Mouse (Mus musculus): ENCODE results near the gene Tmem246. TPM values are rescaled to one million over a fixed set of nuclear protein-coding genes. Genes with fewer than 3 reads are reported as not detected.

Gene Tmem246
- polyA plus RNA-seq, 1 experiment from 2014 or later: 34.1 TPM

DNA sequence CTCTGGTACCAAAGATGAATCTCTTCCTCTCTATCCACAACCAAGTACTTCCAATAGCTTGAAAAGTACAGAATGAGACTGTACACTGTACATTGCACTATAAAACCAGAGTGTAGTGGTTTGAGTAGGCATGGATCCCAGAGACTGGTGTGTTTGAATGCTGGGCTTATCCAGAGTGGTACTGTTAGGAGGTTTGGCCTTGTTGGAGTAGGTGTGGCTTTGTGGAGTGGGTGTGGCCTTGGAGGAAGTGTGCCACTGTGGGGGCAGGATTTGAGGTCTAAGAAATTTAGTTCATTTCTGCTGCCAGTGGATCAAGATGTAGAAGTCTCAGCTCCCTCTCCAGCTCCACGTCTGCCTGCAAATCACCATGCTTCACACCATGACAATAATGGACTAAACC, 7.8 kb upstream of the Tmem246 start:
- no peak overlapping the region for H3K4me3 ChIP-seq
- WGBS: 77% methylated on average over 1 of the region's 1 CpGs

GRCm38 (mm10) chr4:49604616-49605015, 6.9 kb upstream of the Tmem246 start:
- Histone ChIP-seq H3K4me1 (no peaks in the 10 kb centered on the region), H3K9me3 (no peaks in the 10 kb centered on the region), H3K4me2 (replicated peaks) (no peak overlapping the region), H3K36me3 (no peaks in the 10 kb centered on the region), H3K4me3 (no peak overlapping the region), H3K27me3 (no peaks in the 10 kb centered on the region), H3K9ac (no peak overlapping the region), H3K27ac (no peak overlapping the region)
- WGBS: 90% methylated on average over 5 of the region's 5 CpGs
- ATAC-seq (ENCODE audit: low FRiP score, low read depth): no peak

More for the DNA sequence above, 7.8 kb upstream of the Tmem246 start:
- Histone ChIP-seq H3K27ac (no peak overlapping the region), H3K4me2 (replicated peaks) (no peak overlapping the region), H3K36me3 (no peaks in the 10 kb centered on the region), H3K9ac (no peak overlapping the region), H3K27me3 (no peaks in the 10 kb centered on the region), H3K9me3 (no peaks in the 10 kb centered on the region), H3K4me1 (no peaks in the 10 kb centered on the region)
- no peak for ATAC-seq (ENCODE audit: low FRiP score, low read depth)

DNA sequence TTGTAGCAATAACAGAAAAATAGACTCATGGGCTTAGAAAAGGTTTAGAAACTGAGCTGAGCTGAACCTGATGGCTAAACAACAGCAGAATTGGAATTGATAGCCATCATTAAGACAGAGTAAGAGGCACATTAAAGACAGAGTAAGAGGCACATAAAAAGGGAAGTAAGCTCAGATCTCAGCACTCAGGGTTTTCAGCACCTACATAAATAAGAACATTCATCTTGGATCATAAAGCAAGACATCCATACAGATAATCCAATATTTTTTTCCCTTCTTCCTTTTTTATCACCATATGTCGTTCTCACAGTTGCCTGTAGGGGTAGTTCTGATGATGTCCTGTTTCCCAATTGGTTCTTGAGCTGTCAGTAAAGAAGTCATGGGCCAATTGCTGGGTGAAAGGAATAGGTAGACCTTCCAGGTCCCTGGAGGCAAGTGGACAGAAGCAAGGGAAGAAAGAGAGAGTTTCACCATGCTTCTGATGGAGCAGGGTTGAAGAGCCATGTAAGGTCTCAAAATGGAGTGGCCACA, 6.4 kb upstream of the Tmem246 start:
- H3K27me3 ChIP-seq: no peaks in the 10 kb centered on the region
- no peaks in the 10 kb centered on the region for H3K36me3 ChIP-seq
- no peaks in the 10 kb centered on the region for H3K4me1 ChIP-seq
- no peak overlapping the region for H3K4me3 ChIP-seq
- 62% methylated on average over 1 of the region's 1 CpGs for WGBS
- no peak for ATAC-seq (ENCODE audit: low FRiP score, low read depth)
- no peaks in the 10 kb centered on the region for H3K9me3 ChIP-seq
- H3K27ac ChIP-seq: no peak overlapping the region
- H3K9ac ChIP-seq: no peak overlapping the region
- no peak overlapping the region for H3K4me2 ChIP-seq (replicated peaks)

- H3K36me3 ChIP-seq: no peaks in the 10 kb centered on the region
- H3K9me3 ChIP-seq: no peaks in the 10 kb centered on the region
- no peaks in the 10 kb centered on the region for H3K27me3 ChIP-seq
- H3K4me3 ChIP-seq: no peak overlapping the region
- no peak overlapping the region for H3K27ac ChIP-seq
- H3K4me1 ChIP-seq: peaks cover under 1% of the 10 kb centered on the region; the same call in 1 of the 2 replicates
- H3K4me2 ChIP-seq (replicated peaks): no peak overlapping the region
- H3K9ac ChIP-seq: no peak overlapping the region
- no peak for ATAC-seq (ENCODE audit: low FRiP score, low read depth)
- 61% methylated on average over 2 of the region's 2 CpGs for WGBS
Measured at GRCm38 (mm10) chr4:49603161-49603560, 5.5 kb upstream of the Tmem246 start.

GRCm38 (mm10) chr4:49596846-49597182, 862 bp downstream of the Tmem246 start:
- no peaks in the 10 kb centered on the region for H3K9me3 ChIP-seq
- peak overlapping the region; percentile 83 for H3K4me3 ChIP-seq
- peaks cover 7% of the 10 kb centered on the region for H3K4me1 ChIP-seq
- under 1% methylated on average over 20 of the region's 20 CpGs for WGBS
- no peaks in the 10 kb centered on the region for H3K36me3 ChIP-seq
- peak overlapping the region; percentile 93 for H3K4me2 ChIP-seq (replicated peaks)
- no peaks in the 10 kb centered on the region for H3K27me3 ChIP-seq
- H3K27ac ChIP-seq: 0 out of 2 replicates have a peak overlapping the region, but pooled peaks have one; percentile 84
- ATAC-seq (ENCODE audit: low FRiP score, low read depth): no peak
- peak overlapping the region; percentile 88 for H3K9ac ChIP-seq

- peaks cover 12% of the 10 kb centered on the region for H3K4me1 ChIP-seq
- WGBS: 77% methylated on average over 2 of the region's 2 CpGs
- no peak overlapping the region for H3K27ac ChIP-seq
- no peak overlapping the region for H3K4me3 ChIP-seq
- no peak overlapping the region for H3K9ac ChIP-seq
- H3K4me2 ChIP-seq (replicated peaks): no peak overlapping the region
- peaks cover 13% of the 10 kb centered on the region for H3K36me3 ChIP-seq
- no peaks in the 10 kb centered on the region for H3K9me3 ChIP-seq
- ATAC-seq (ENCODE audit: low FRiP score, low read depth): no peak
- no peaks in the 10 kb centered on the region for H3K27me3 ChIP-seq
Measured at GRCm38 (mm10) chr4:49590152-49590551, 7.5 kb downstream of the Tmem246 start.

DNA sequence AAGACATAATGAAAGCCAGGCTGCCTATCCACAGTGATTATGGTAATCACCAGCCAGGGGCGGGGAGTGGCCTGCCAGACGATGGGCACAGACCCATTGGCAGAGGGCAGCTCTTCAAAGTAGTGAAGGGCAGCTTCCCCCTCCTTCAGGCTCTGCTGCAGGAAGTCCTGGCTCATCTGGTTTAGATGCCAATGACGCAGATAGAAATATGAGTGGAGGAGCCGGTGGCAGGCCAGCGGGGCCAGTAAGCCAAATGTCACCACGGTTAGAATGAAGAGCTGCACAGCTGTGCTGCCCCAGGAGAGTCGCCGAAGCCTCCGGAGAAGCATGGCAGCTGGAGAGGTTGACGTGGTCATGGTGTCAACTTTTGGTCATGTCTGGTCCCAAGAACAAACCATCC, 10.9 kb downstream of the Tmem246 start:
- 83% methylated on average over 10 of the region's 10 CpGs for WGBS
- no peak overlapping the region for H3K4me3 ChIP-seq
- no peak overlapping the region for H3K4me2 ChIP-seq (replicated peaks)
- no peak for ATAC-seq (ENCODE audit: low FRiP score, low read depth)
- peaks cover 13% of the 10 kb centered on the region for H3K36me3 ChIP-seq
- no peak overlapping the region for H3K9ac ChIP-seq
- H3K9me3 ChIP-seq: no peaks in the 10 kb centered on the region
- H3K4me1 ChIP-seq: peaks cover 37% of the 10 kb centered on the region
- H3K27ac ChIP-seq: no peak overlapping the region
- H3K27me3 ChIP-seq: no peaks in the 10 kb centered on the region

GRCm38 (mm10) chr4:49585524-49586101, 12.1 kb downstream of the Tmem246 start:
- 63% methylated on average over 7 of the region's 7 CpGs for WGBS
- peak; percentile 66 for ATAC-seq (ENCODE audit: low FRiP score, low read depth)
- peaks cover 13% of the 10 kb centered on the region for H3K36me3 ChIP-seq
- peaks cover 49% of the 10 kb centered on the region for H3K4me1 ChIP-seq
- H3K9ac ChIP-seq: no peak overlapping the region
- no peak overlapping the region for H3K4me3 ChIP-seq
- no peak overlapping the region for H3K4me2 ChIP-seq (replicated peaks)
- no peaks in the 10 kb centered on the region for H3K27me3 ChIP-seq
- no peaks in the 10 kb centered on the region for H3K9me3 ChIP-seq
- H3K27ac ChIP-seq: peak overlapping the region; percentile 75; the same call in 1 of the 2 replicates

DNA sequence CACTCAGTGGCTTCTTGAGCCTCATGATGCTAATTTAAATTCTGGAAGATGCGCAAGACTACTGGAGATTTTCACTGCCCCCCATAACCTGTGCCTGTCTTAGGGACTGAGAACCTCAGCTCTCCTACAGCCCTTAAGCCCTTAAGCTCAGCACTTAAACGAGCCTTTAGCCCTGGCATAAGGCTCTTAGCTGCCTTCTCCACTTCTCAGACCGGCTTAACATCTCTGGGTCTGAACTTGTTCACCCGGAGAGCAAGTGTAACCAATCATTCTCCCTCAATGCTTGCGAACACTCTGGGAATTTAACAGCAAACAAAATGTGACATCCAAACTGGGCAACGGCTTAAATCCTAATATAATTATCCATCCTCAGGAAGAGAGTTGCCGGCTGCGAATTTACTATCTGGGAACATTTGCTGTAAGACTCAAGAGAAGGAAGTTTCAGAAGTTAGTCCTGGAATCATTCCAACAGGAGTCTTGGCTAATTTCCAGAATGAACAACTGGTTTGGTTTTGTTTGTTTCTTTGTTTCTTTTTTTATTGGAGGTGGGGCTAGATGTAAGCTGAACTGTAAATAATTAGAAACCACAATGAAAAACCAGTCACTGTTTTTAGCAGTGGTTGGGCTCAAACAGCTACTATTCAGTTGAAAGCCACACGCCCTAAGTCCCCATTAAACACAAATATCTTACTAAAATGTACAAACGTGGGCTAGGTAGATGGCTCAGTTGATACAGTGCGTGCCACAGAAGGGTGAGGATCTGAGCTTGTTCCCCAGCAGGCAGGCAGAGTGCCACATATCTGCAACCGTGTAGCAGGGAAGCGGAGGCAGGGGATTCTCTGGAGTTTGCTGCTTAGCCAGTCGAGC, 13.5 kb downstream of the Tmem246 start:
- WGBS: 33% methylated on average over 14 of the region's 14 CpGs
- Histone ChIP-seq H3K36me3 (peaks cover 13% of the 10 kb centered on the region), H3K27me3 (no peaks in the 10 kb centered on the region), H3K4me2 (replicated peaks) (no peak overlapping the region; the same call in 1 of the 2 replicates), H3K4me3 (no peak overlapping the region), H3K9me3 (no peaks in the 10 kb centered on the region), H3K4me1 (peaks cover 60% of the 10 kb centered on the region), H3K27ac (peak overlapping the region; percentile 48; the same call in 1 of the 2 replicates), H3K9ac (no peak overlapping the region)
- ATAC-seq (ENCODE audit: low FRiP score, low read depth): peak; percentile 58; the same call in 1 of the 2 replicates

GRCm38 (mm10) chr4:49581256-49581655, 16.4 kb downstream of the Tmem246 start:
- 41% methylated on average over 4 of the region's 4 CpGs for WGBS

GRCm38 (mm10) chr4:49572194-49572593, 25.5 kb downstream of the Tmem246 start:
- Histone ChIP-seq H3K9ac (no peak overlapping the region), H3K9me3 (no peaks in the 10 kb centered on the region), H3K27me3 (no peaks in the 10 kb centered on the region), H3K4me2 (replicated peaks) (no peak overlapping the region), H3K4me1 (no peaks in the 10 kb centered on the region), H3K4me3 (no peak overlapping the region), H3K36me3 (no peaks in the 10 kb centered on the region), H3K27ac (no peak overlapping the region)
- 84% methylated on average over 4 of the region's 4 CpGs for WGBS
- no peak for ATAC-seq (ENCODE audit: low FRiP score, low read depth)

More at GRCm38 (mm10) chr4:49581256-49581655, 16.4 kb downstream of the Tmem246 start:
- H3K27ac ChIP-seq: no peak overlapping the region
- no peaks in the 10 kb centered on the region for H3K27me3 ChIP-seq
- peaks cover 6% of the 10 kb centered on the region for H3K36me3 ChIP-seq
- no peak overlapping the region for H3K9ac ChIP-seq
- no peak overlapping the region for H3K4me2 ChIP-seq (replicated peaks)
- H3K4me1 ChIP-seq: peaks cover 61% of the 10 kb centered on the region
- no peak for ATAC-seq (ENCODE audit: low FRiP score, low read depth)
- H3K9me3 ChIP-seq: no peaks in the 10 kb centered on the region
- no peak overlapping the region for H3K4me3 ChIP-seq

- Histone ChIP-seq H3K27me3 (no peaks in the 10 kb centered on the region), H3K4me1 (no peaks in the 10 kb centered on the region), H3K4me3 (no peak overlapping the region), H3K9ac (no peak overlapping the region), H3K9me3 (no peaks in the 10 kb centered on the region), H3K27ac (no peak overlapping the region), H3K4me2 (replicated peaks) (no peak overlapping the region), H3K36me3 (no peaks in the 10 kb centered on the region)
- ATAC-seq (ENCODE audit: low FRiP score, low read depth): peak; percentile 79
- WGBS: 18% methylated on average over 3 of the region's 3 CpGs
Measured at GRCm38 (mm10) chr4:49567613-49568012, 30.1 kb downstream of the Tmem246 start.
